Mouse (Mus musculus) limb, embryonic 10.5 days (tissue): ENCODE data around the gene Elf2. TPM values are rescaled to one million over a fixed set of nuclear protein-coding genes. Genes with fewer than 3 reads are reported as not detected.
"Not testable (repeated sequence)": the region's sequence is repeated elsewhere in the genome, so short reads cannot be mapped to it uniquely, and the experiment has no call there.

Experiments used
- DNase-seq: peaks from one replicate; pipeline ENCODE4 v3.0.0-alpha.2; 2017; ENCODE audit warnings: low spot score
- H3K27ac ChIP-seq: fragments of 300-500 bp; sonication (generic); 2 replicates; pipeline ENCODE4 v1.5.1; 2016; ENCODE audit warnings: mild to moderate bottlenecking
- H3K27me3 ChIP-seq: fragments of 300-500 bp; sonication (generic); 2 replicates; pipeline ENCODE4 v1.6.1; 2016; ENCODE audit warnings: low read depth, mild to moderate bottlenecking; ENCODE audit not compliant: poor library complexity, severe bottlenecking
- H3K36me3 ChIP-seq: fragments of 300-500 bp; sonication (generic); 2 replicates; pipeline ENCODE4 v1.6.1; 2016; ENCODE audit warnings: mild to moderate bottlenecking, moderate library complexity
- H3K4me1 ChIP-seq: fragments of 300-500 bp; sonication (generic); 2 replicates; pipeline ENCODE4 v1.6.1; 2016
- H3K4me3 ChIP-seq: fragments of 300-500 bp; sonication (generic); 2 replicates; pipeline ENCODE4 v1.5.1; 2016; ENCODE audit warnings: mild to moderate bottlenecking, moderate library complexity
- H3K9me3 ChIP-seq: fragments of 300-500 bp; sonication (generic); replicated peaks from 2 replicates; pipeline ENCODE4 v1.6.1; 2016; ENCODE audit warnings: mild to moderate bottlenecking
- WGBS: fragments of 180-500 bp; shearing (Covaris S2); methylation state at CpG from one replicate; pipeline ENCODE4 v1.1.7; 2016; 5-methylcytosine and 5-hydroxymethylcytosine counted together
- polyA plus RNA-seq: library from polyadenylated mRNA; unstranded; fragments of >200 nt; fragmentation: Nextera tagmentation; extraction: Ambion mirVana; gene quantifications from 2 replicates; pipeline ENCODE4 v1.2.1, GENCODE M21; 2016

Gene Elf2
- polyA plus RNA-seq, 1 experiment from 2014 or later: 44.3 TPM

DNA sequence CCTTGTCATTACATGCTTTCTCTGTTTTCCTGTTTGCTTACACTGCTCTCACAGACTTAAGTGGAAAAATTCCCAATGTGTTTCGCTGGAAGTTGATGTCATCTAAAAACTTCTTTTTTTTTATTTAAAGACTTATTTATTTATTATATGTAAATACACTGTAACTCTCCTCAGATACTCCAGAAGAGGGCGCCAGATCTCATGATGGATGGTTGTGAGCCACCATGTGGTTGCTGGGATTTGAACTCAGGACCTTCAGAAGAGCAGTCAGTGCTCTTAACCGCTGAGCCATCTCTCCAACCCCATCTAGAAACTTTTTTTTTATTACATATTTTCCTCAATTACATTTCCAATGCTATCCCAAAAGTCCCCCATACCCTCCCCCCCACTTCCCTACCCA, 22.4 kb downstream of the Elf2 start:
- H3K36me3 ChIP-seq: peaks cover 38% of the 10 kb centered on the region
- 88% methylated on average over 3 of the region's 3 CpGs for WGBS

DNA sequence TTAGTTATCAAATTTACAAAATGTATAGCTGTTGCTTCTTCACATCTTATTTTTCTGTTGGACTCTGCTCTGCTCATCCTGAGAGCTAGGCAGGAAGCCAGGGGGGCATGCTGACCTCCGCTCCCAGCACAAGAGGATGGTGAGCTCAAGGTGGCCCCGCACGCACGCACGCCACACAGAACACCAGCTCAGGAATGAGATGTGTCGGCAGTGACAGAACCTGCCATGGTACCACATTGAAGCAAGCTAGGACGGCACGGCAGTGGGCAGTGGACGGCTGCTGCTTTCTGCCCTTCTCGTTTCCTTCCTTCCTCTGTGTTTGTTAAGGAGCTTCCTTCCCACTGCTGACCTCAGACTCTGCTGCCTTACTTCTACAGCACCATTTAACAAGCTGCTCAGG, 23.6 kb downstream of the Elf2 start:
- no peak for DNase-seq
- 91% methylated on average over 10 of the region's 10 CpGs for WGBS
- Histone ChIP-seq H3K27ac (no peak overlapping the region), H3K36me3 (peaks cover 36% of the 10 kb centered on the region), H3K4me1 (peaks cover under 1% of the 10 kb centered on the region; the same call in 1 of the 2 replicates), H3K27me3 (no peaks in the 10 kb centered on the region), H3K9me3 (no peaks in the 10 kb centered on the region), H3K4me3 (no peak overlapping the region)

More for the DNA sequence above, 22.4 kb downstream of the Elf2 start:
- H3K27me3 ChIP-seq, H3K4me1 ChIP-seq, H3K27ac ChIP-seq, DNase-seq, H3K4me3 ChIP-seq, H3K9me3 ChIP-seq: not testable (repeated sequence)

DNA sequence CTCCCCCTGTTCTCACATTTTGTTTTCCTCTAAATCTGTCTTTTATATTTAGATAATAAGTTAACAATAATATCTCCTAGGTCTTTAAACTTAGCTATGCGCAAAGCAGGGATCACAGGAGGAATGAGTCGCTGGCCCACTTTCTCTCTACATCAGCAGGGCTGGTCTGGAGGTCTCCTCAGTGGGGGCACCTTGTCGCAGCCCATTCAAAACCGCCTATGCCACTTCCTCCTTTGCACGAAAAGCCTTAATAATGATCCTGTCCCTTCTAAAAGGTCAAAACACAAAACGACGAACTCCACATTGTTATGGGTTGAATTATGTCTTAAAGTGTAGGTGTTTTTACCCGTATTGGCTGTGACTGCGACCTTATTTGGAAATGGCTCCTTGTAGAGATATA, 28.8 kb downstream of the Elf2 start:
- H3K4me1 ChIP-seq: peaks cover 18% of the 10 kb centered on the region
- no peaks in the 10 kb centered on the region for H3K9me3 ChIP-seq
- DNase-seq: no peak
- peaks cover 18% of the 10 kb centered on the region for H3K36me3 ChIP-seq
- WGBS: 29% methylated on average over 9 of the region's 9 CpGs
- H3K4me3 ChIP-seq: no peak overlapping the region
- H3K27ac ChIP-seq: no peak overlapping the region
- H3K27me3 ChIP-seq: no peaks in the 10 kb centered on the region

DNA sequence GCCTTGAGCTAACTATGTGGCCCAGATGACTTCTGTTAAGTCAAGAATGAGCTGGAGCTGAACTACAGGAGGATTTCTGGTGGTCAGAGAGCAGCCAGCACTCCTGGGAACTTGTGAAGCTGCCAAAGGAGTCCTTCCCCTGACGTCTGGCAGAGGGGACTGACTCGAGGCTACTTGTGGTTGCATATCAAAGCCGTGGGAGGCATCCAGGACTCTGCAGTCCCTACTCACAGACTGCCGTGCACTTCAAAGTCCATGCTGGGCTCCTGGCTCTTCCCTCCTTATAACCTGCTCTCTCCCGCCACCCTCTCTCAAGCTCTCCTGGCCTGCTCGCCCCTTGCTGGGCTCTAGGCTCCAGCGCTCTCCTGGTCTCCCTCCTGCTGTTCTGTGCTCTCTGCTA, 30.4 kb downstream of the Elf2 start:
- H3K27ac ChIP-seq: peak overlapping the region; percentile 61
- no peak overlapping the region for H3K4me3 ChIP-seq
- H3K4me1 ChIP-seq: peaks cover 18% of the 10 kb centered on the region
- no peaks in the 10 kb centered on the region for H3K27me3 ChIP-seq
- 37% methylated on average over 7 of the region's 7 CpGs for WGBS
- no peaks in the 10 kb centered on the region for H3K9me3 ChIP-seq
- DNase-seq: no peak
- H3K36me3 ChIP-seq: peaks cover 25% of the 10 kb centered on the region

DNA sequence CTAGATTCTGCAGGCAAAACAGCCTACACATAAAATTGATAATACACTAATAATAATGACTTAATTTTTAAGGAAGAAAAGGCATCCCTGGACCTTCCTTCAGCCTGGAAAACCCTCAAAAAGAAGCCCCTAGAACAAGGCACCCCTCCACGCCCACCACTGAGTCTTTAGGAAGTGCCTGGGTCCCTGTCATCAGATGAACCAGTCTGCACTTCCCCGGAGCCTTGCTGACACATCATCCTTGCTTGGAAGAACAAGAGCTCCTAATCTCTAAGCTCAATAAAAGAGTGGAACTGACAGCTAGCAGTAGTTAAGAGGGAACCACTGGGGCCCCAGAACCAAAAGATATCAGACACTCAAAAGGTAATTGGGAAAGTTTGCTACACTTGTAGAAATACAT, 33.8 kb downstream of the Elf2 start:
- Histone ChIP-seq H3K4me1 (peaks cover 14% of the 10 kb centered on the region), H3K27ac (no peak overlapping the region), H3K4me3 (no peak overlapping the region), H3K27me3 (no peaks in the 10 kb centered on the region), H3K36me3 (peaks cover 26% of the 10 kb centered on the region), H3K9me3 (no peaks in the 10 kb centered on the region)
- no peak for DNase-seq
- 86% methylated on average over 2 of the region's 2 CpGs for WGBS

DNA sequence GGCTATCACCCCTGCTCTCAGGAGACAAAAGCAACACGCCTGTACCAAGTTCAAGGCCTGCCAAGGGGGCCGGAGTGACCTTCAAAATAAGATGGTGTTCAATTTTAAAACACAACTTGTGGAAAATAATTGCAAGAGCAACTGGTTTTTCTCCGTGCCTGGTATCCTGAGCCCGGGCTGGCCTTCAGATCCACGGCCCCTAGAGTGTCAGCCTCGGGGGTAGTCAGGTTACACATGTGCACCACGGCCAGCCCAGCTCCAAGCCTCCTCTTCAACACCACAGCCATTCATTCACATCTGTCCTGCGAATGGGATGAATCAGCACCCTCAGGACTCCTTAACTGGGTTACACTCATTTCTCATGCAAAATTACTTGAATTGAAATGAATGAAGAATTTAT, 34.5 kb downstream of the Elf2 start:
- no peak for DNase-seq
- H3K4me1 ChIP-seq: peaks cover 8% of the 10 kb centered on the region
- WGBS: 85% methylated on average over 8 of the region's 8 CpGs
- H3K27ac ChIP-seq: no peak overlapping the region
- peaks cover 27% of the 10 kb centered on the region for H3K36me3 ChIP-seq
- no peaks in the 10 kb centered on the region for H3K27me3 ChIP-seq
- H3K9me3 ChIP-seq: no peaks in the 10 kb centered on the region
- no peak overlapping the region for H3K4me3 ChIP-seq

DNA sequence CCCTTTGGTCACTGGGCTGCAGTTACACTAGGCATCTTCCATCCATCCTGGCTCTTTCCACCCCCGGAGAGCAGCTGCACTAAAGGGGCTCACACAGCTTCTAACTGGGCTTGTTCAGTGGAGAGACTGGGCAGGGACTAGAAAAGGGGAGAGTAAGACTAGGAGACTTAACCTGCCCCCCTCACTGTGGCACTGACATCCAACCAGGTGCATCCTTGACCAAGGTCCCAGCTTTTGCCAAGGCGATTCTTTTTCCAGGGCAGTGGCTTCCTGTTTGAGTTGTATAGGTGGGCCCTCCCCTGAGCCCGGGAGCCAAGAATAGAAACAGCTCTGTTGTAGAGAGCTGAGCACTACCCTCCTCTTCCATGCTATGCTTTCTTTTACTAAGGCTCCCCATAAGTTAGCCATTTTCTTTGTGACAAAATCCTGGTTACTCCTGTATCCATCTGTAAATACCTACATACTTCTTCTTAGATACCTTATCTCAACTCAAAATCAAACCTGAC, 37.4 kb downstream of the Elf2 start:
- peaks cover 20% of the 10 kb centered on the region for H3K36me3 ChIP-seq
- H3K4me3 ChIP-seq: no peak overlapping the region
- no peak for DNase-seq
- H3K27ac ChIP-seq: no peak overlapping the region
- H3K4me1 ChIP-seq: no peaks in the 10 kb centered on the region
- WGBS: 84% methylated on average over 3 of the region's 3 CpGs
- H3K27me3 ChIP-seq: no peaks in the 10 kb centered on the region
- H3K9me3 ChIP-seq: no peaks in the 10 kb centered on the region

DNA sequence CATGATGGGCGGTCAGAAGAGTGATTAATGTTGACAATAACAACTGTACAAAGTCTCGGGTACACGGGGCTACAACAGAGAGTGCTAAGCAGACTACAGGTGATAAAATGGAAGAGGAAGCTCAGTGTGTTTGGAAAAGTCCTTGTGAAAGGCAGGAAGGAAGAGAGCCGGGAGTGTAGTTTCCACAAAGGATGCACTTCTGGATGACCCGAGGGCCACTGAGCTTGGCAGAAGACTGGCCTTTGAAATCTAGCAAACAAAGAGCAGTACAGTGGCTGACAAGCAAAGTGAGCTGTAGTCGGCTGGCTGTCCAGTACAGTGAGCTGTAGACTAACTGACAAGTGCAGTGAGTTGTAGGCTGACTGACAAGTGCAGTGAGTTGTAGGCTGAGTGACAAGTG, 38.9 kb downstream of the Elf2 start:
- WGBS: 88% methylated on average over 6 of the region's 6 CpGs
- Histone ChIP-seq H3K36me3 (peaks cover 16% of the 10 kb centered on the region), H3K9me3 (no peaks in the 10 kb centered on the region), H3K4me3 (no peak overlapping the region), H3K27me3 (no peaks in the 10 kb centered on the region), H3K4me1 (no peaks in the 10 kb centered on the region), H3K27ac (no peak overlapping the region)
- no peak for DNase-seq

DNA sequence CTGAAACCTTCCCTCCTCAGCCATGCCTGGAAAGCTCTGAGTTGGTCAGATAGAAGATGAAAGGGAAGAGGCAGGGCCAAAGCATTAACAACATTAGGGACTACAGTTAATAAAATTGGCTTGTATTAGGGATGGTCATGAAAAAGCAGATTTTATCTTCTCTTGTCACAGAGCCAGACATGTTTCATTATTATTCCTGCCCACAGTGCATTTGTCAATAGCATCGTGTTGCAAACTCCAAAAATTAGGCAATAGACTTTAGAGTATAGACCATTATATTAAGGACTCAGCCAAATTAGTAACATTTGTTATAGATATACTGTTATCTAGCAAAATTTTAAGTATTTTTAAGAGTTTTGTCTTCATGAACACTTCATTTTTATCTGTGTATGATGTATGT, 43.7 kb downstream of the Elf2 start:
- no peaks in the 10 kb centered on the region for H3K4me1 ChIP-seq
- H3K36me3 ChIP-seq: peaks cover 10% of the 10 kb centered on the region; the same call in 1 of the 2 replicates
- WGBS: 75% methylated on average over 1 of the region's 1 CpGs
- no peak overlapping the region for H3K4me3 ChIP-seq
- no peaks in the 10 kb centered on the region for H3K9me3 ChIP-seq
- no peak overlapping the region for H3K27ac ChIP-seq
- DNase-seq: no peak
- H3K27me3 ChIP-seq: no peaks in the 10 kb centered on the region

DNA sequence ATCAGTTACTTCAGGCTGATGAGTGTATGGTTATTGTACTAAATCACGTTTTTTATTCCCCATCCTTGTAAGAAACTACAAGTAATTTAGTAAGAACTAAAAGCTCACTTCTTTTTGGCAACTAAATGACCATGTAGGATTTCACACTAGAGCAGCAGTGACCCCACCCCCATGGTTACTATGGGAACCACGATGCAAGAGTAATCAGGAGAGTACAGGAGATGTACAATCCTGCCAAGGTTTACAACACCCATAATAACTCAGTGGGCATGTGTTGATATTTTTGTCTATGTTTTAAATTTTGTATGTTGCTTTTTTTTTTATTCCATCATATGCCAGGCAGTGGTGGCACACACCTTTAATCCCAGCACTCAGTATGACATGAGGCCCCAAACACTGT, 45.2 kb downstream of the Elf2 start:
- 78% methylated on average over 2 of the region's 2 CpGs for WGBS
- H3K4me1 ChIP-seq: no peaks in the 10 kb centered on the region
- H3K9me3 ChIP-seq: no peaks in the 10 kb centered on the region
- no peak for DNase-seq
- peaks cover 7% of the 10 kb centered on the region; the same call in 1 of the 2 replicates for H3K36me3 ChIP-seq
- H3K4me3 ChIP-seq: no peak overlapping the region
- H3K27ac ChIP-seq: no peak overlapping the region
- H3K27me3 ChIP-seq: no peaks in the 10 kb centered on the region

DNA sequence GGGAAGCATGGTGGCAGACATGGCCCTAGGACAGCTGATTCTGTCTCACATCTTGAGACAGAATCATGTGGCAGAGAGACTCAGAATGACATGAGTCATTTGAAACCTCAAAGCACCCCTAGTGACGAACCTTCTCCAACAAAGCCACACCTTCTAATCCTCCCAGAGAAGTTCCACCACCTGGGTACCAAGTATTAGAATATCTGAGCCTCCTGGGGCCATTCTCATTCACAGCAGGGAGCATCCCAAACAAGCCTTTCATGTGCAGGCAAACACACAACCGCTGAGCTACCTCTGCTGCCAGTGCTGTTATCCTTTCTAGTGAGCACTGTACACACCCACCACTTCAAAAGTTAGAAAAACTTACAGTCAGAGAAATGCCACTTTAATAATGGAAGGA, 46.2 kb downstream of the Elf2 start:
- H3K27ac ChIP-seq: no peak overlapping the region
- H3K27me3 ChIP-seq: no peaks in the 10 kb centered on the region
- peak; percentile 15 for DNase-seq
- no peak overlapping the region for H3K4me3 ChIP-seq
- H3K4me1 ChIP-seq: no peaks in the 10 kb centered on the region
- H3K9me3 ChIP-seq: no peaks in the 10 kb centered on the region
- H3K36me3 ChIP-seq: peaks cover 7% of the 10 kb centered on the region; the same call in 1 of the 2 replicates
- 58% methylated on average over 2 of the region's 2 CpGs for WGBS

DNA sequence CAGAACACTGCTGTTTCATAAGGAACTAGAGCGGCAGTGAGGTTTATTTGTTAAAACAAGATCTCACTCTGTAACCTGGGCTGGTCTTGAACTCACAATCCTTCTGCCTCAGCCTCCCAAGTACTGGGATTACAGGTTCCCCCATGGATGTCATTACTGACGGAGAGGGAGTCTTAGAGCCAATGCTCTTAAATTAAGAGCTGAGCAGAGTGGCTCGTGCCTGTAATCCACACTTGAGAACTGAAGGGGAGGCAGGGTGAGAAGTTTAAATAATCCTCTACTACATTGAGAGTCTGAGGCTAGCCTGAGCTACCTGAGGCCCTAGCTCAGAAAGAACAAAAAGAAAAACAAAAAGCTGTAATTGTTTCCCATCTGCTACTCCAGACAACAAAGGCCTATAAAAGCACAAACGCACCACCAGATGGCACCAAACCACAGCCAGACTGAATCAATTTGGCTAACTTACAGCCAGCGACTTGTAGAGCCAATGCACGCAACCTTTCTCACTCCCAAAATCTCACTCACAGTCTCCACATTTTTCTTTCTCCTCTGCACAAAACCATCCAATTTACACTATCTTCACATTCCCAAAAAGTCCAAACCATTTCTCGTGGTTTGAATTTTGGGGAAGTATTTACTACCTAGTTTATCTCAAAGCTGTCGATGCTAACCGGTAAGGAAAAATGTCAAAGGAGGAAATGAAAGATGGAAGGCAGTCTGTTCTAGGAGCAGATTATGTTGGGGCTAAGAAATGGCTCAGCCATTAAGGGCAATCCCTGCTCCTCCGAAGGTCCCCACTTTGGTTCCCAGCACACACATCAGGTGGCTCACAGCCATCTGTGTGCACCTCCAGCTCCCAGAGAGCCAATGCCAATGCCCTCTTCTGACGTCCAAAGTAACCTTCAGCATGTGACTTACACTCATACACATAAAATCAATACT, 51.3 kb downstream of the Elf2 start:
- Histone ChIP-seq H3K4me1 (no peaks in the 10 kb centered on the region), H3K9me3 (no peaks in the 10 kb centered on the region), H3K4me3 (no peak overlapping the region), H3K27me3 (no peaks in the 10 kb centered on the region), H3K27ac (peak overlapping the region; percentile 85), H3K36me3 (peaks cover 8% of the 10 kb centered on the region; the same call in 1 of the 2 replicates)
- WGBS: 58% methylated on average over 11 of the region's 11 CpGs
- DNase-seq: peak; percentile 85

DNA sequence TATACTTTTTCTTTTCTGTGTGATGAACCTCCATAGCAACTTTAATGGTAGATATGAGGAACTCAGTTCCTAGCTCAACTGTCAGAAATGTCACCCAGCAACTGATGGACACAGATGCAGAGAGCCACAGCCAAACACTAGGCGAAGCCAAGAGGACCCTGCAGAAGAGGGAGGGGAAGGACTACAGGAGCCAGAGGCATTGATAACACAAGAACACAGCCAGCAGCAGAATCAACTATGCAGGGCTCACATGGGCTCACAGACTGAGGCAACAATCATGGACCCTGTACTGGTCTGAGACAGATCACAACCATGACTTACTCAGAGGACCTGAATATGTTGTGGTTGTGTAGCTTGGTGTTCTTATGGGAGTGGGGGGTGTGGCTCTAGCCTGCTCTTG, 56.1 kb downstream of the Elf2 start:
- no peaks in the 10 kb centered on the region for H3K27me3 ChIP-seq

More for the DNA sequence above, 56.1 kb downstream of the Elf2 start:
- no peak overlapping the region for H3K27ac ChIP-seq
- no peak for DNase-seq
- 67% methylated on average over 1 of the region's 1 CpGs for WGBS
- H3K4me3 ChIP-seq: no peak overlapping the region
- no peaks in the 10 kb centered on the region for H3K9me3 ChIP-seq
- H3K4me1 ChIP-seq: no peaks in the 10 kb centered on the region
- peaks cover 6% of the 10 kb centered on the region; the same call in 1 of the 2 replicates for H3K36me3 ChIP-seq
